Mouse (Mus musculus): ENCODE measurements around the gene Folr2.
A peak's percentile ranks its signal among the peaks of the same experiment; 100 is the strongest.

Folr2 gene

GRCm38 (mm10) chr7:101866491-101867265 lies 9.7 kb upstream of the Folr2 start:
- no peak for DNase-seq (ENCODE audit: low spot score)

GRCm38 (mm10) chr7:101863415-101863814 lies 6.4 kb upstream of the Folr2 start, which contains the start of gene Anapc15:
Gene Anapc15, plus strand, starts transcription at chr7:101863715.
- DNase-seq (ENCODE audit: low spot score) = no peak

- DNase-seq (ENCODE audit: low spot score) = no peak
Observed at GRCm38 (mm10) chr7:101862291-101862690, 5.3 kb upstream of the Folr2 start.

DNA sequence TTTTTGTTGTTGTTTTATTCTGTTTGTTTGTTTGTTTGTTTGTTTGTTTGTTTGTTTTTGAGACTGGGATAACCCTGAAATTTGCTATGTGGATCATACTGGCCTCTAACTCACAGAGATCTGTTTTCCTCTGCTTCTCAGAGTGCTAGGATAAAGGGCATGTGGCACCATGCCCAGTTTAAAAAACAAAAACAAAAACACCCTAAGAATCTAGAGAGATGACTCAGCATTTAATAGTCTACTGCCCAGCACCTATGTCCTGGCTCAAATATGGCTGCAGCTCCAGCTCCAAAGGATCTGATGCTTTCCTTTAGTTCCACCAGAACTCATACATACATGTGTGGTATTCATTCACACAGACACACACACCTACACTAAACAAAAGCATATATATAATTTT lies 4.0 kb upstream of the Folr2 start:
- DNase-seq (ENCODE audit: low spot score) = no peak

DNA sequence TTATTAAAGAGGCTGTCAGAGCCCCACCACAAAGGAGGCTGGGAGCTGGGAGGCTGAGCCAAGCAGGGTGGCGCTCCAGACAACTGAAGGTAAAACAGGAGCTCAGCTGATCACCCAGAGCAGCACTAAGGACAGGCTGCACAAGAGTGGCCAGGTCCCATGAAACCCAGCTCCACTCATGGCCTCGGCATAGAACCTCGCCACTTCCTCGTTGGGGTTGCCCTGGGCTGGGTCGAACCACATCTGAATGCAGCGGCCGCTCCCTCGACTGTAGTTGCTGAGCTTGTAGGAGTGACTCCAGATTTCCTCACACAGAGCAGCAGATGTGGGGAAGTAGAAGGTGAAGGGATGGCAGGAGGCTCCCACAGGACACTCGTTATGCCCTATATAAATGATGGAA lies 1.4 kb upstream of the Folr2 start:
- no peak for DNase-seq (ENCODE audit: low spot score)

DNA sequence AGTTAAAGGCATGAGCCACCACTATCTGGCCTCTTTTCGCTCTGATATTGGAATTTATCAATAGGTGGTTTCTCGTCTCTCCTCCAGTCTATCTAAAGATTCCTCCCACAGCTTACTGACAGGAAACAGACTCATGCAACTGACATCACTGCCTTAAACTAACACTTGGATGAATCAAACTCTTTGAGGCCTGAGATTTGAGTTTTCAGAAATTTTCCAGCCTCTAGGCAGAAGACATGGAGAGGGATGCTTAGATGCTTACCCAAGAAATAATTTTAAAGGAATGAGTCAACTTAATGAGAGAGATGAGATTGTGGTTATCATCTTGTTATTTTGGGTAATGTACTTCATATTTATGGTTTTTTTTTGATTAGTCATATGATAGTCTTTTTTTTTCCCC lies 3.2 kb downstream of the Folr2 start:
- no peak for DNase-seq (ENCODE audit: low spot score)

DNA sequence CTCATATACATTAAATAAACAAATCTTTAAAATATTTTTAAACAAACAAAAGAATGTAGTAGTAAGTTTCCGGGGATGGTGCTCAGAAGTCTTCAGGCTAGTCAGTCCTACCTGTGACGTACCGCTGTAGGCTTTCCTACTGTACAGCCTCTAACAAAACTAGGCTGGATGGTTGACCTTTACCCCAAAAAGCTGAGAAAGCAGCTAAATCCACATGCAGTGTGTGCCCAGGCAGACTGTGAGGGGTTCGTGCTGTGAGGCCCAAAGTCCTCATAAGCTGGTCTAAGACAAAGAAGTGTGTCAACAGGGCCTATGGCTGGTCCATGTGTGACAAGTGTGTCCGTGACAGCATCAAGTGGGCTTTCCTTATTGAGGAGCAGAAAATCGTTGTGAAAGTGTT lies 4.1 kb downstream of the Folr2 start:
- DNase-seq (ENCODE audit: low spot score) = no peak

DNA sequence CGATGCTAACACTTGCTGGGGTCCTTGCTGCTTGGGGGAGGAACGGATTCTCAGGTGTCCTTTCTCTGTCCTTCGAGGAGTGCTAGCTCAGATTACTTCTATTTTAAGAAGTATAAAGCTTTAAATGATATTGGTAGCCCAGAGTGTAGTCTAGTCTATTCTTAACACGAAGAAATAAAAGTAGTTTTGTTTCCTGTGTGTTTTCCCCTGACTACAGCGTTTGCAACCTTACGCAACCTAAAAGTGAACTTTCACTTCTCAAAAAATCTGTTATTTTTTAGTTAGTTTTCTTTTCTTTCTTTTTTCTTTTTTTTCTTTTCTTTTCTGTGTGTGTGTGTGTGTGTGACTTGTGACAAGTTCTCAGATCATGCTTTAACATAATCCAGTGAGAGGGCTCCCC lies 5.3 kb downstream of the Folr2 start:
- no peak for DNase-seq (ENCODE audit: low spot score)

GRCm38 (mm10) chr7:101847934-101848333 lies 9.1 kb downstream of the Folr2 start:
- no peak for DNase-seq (ENCODE audit: low spot score)

DNA sequence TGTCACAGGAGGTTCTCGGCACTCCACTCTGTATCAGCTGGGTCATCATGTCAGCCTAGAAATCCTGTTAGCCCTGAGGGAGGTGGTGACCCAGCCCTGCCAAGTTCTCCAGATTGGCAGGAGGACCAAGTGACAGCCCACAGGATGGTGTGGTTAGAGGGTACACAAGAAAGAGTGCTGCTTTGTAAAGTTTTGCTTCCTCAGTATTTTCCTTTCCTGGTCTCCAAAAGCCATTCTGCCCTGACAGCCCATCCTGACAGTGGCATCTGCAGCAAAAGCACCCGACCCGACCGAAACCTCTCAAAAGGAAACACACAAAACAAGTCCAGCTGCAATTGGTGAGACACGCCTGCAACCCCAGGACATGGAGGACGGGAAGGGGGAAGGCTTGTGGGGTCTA lies 12.8 kb downstream of the Folr2 start:
- DNase-seq (ENCODE audit: low spot score) = no peak

DNA sequence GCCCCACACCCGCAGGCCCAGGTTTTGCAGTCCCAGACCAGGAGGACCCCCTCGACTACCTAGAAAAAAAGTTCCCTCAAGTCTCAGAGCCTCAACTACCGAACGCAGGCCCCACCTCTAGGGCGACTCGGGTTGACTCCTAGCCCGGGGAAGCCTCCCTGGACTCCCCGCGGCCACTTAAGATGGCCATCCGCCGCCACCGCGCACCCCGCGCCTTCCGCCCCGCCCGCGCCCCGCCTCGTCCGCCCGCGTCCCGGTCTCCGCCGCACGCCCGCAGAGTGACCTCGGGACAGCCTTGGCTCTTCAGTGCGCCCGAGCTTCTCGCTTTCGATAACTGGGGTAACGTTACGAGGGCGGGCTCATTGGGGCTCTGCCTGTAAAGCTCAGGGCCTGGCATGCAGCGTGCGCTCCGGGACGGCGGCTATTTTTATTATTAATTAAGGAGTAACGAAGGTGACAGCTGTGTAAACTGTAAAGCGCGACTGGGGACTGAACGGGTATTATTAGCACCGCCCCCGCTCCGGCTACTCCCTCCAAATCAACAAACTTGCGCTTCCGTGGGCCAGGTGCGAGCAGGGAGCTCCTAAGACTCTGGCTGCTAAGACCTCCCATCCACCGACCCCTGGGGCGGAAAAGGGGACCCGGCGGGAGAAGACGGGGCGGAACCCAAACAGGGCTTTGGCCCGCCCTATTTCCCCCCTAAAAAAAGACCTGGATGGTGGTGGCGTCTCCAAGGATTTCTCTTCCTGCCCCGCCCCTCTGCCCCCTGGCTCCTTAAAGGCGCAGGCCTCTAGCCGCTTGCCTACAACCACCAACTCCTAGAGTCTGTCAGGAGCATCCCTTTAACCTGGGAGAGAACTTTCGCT lies 19.2 kb downstream of the Folr2 start, which contains the start of gene Inppl1:
Gene Inppl1 (minus strand): TSS at position 624 of the 866 bp plus-strand sequence.
- peak; percentile 91 for DNase-seq (ENCODE audit: low spot score)

DNA sequence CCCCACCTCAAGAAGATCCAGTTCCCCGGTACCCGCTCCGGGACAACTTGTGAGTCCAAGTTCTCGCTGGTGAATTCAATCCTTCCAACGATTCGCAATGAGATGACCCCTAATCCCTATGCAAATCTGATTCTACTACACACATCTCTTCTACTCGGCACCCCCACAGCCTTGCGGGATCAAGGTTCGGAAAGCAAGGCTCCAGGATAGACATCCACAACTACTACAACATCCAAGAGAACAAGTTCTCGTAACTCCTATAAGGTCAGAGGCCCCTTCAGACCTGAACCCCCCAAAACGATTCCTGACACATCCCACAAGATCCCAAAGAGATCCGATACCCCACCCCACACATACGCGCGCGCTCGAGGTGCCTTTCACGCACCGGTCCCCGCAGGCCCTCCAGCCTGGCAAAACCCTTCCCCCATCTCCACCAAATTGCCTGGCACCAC lies 19.8 kb downstream of the Folr2 start:
- DNase-seq (ENCODE audit: low spot score) = no peak

GRCm38 (mm10) chr7:101836271-101837153 lies 20.5 kb downstream of the Folr2 start:
- peak; percentile 91 for DNase-seq (ENCODE audit: low spot score)

- DNase-seq (ENCODE audit: low spot score) = no peak
Observed at GRCm38 (mm10) chr7:101835457-101836109, 21.4 kb downstream of the Folr2 start.

DNA sequence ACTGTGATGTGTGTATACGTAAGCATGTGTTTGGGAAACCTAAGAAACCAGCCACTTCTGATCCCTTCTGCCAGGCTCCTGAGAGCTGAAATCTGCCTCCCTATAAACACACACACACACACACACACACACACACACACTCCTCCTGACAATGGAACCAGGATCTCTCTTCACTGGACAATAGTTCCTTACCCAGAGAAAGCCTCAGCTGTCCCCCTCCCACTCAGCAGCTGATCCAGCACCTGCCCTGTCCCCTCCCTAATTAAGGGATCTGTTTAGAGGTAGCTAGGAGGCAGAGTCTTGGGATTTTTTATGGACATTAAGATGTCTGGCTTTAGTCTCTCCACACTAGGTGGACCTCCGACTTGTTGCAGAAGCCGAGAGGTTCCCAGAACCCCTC lies 22.1 kb downstream of the Folr2 start:
- DNase-seq (ENCODE audit: low spot score) = no peak

- DNase-seq (ENCODE audit: low spot score) = no peak
Observed at GRCm38 (mm10) chr7:101833916-101834584, 22.9 kb downstream of the Folr2 start.

GRCm38 (mm10) chr7:101833352-101833751 lies 23.6 kb downstream of the Folr2 start:
- no peak for DNase-seq (ENCODE audit: low spot score)

DNA sequence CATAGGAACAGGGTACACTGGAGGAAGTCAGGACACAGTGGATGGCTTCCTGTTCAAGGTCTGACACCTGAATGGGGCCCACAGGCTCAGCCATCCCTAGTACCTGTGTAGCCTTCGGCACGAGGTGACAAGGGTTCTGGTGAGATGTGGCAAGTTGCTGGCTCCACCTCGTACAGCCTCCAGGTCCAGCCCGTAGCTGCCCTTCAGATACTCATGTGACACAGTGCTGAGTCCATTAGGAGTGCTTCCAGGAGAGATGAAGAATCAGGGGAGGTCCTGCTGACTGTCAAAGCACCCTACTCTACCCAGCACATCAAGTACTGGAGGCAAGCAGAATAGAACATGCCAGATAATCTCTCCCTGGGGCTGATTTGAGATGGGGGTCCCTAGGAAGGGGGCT lies 24.6 kb downstream of the Folr2 start:
- DNase-seq (ENCODE audit: low spot score) = no peak

GRCm38 (mm10) chr7:101831437-101831836 lies 25.6 kb downstream of the Folr2 start:
- no peak for DNase-seq (ENCODE audit: low spot score)

- no peak for DNase-seq (ENCODE audit: low spot score)
Observed at GRCm38 (mm10) chr7:101830373-101830772, 26.6 kb downstream of the Folr2 start.
